Mouse (Mus musculus) small intestine, adult 2 months (tissue): ENCODE results near the gene Ugt1a9. TPM values are rescaled to one million over a fixed set of nuclear protein-coding genes. Genes with fewer than 3 reads are reported as not detected.

Experiments
- H3K27ac ChIP-seq: fragments of 200-500 bp; 2 replicates; pipeline ENCODE4 v1.5.1; 2012; ENCODE audit warnings: low read depth, low read length, control low read depth, inconsistent platforms; ENCODE audit not compliant: insufficient read depth
- H3K27me3 ChIP-seq: fragments of 200-500 bp; 2 replicates; pipeline ENCODE4 v1.6.1; 2012; ENCODE audit warnings: mild to moderate bottlenecking, moderate library complexity, low read length, inconsistent platforms; ENCODE audit not compliant: control insufficient read depth, insufficient read depth
- H3K36me3 ChIP-seq: fragments of 200-500 bp; 2 replicates; pipeline ENCODE4 v1.6.1; 2012; ENCODE audit warnings: mild to moderate bottlenecking, low read length, control low read depth, inconsistent platforms; ENCODE audit not compliant: control insufficient read depth, insufficient read depth
- H3K4me1 ChIP-seq: fragments of 200-500 bp; 2 replicates; pipeline ENCODE4 v1.6.1; 2012; ENCODE audit warnings: low read length, inconsistent platforms, mixed read lengths; ENCODE audit not compliant: control insufficient read depth, insufficient read depth, insufficient read length
- H3K4me3 ChIP-seq: fragments of 200-500 bp; 2 replicates; pipeline ENCODE4 v1.5.1; 2012; ENCODE audit warnings: low read depth, mild to moderate bottlenecking, control low read depth, inconsistent platforms, low read length, moderate library complexity
- CTCF ChIP-seq: fragments of 200-500 bp; IDR thresholded peaks from 2 replicates; pipeline ENCODE4 v1.5.1; 2012; ENCODE audit warnings: low read depth, mild to moderate bottlenecking, control low read depth, inconsistent platforms, low read length, moderate library complexity, mixed read lengths; ENCODE audit not compliant: insufficient replicate concordance, insufficient read length; ENCODE audit errors: extremely low read depth
- POLR2A ChIP-seq: fragments of 200-500 bp; IDR thresholded peaks from 2 replicates; pipeline ENCODE4 v1.6.1; 2012; ENCODE audit warnings: low read depth, mild to moderate bottlenecking, control low read depth, inconsistent platforms, low read length, moderate library complexity
- WGBS: fragments of 180-500 bp; shearing (Covaris S2); methylation state at CpG from one replicate; pipeline ENCODE4 v1.1.7; 2018; 5-methylcytosine and 5-hydroxymethylcytosine counted together
- polyA plus RNA-seq: library from polyadenylated mRNA; depleted of rRNA; stranded (reverse); fragments of >200 nt; gene quantifications from 2 replicates; pipeline ENCODE4 v1.2.3, GENCODE M21; 2012

Ugt1a9 gene
- polyA plus RNA-seq, 1 experiment: 0.37 TPM

DNA sequence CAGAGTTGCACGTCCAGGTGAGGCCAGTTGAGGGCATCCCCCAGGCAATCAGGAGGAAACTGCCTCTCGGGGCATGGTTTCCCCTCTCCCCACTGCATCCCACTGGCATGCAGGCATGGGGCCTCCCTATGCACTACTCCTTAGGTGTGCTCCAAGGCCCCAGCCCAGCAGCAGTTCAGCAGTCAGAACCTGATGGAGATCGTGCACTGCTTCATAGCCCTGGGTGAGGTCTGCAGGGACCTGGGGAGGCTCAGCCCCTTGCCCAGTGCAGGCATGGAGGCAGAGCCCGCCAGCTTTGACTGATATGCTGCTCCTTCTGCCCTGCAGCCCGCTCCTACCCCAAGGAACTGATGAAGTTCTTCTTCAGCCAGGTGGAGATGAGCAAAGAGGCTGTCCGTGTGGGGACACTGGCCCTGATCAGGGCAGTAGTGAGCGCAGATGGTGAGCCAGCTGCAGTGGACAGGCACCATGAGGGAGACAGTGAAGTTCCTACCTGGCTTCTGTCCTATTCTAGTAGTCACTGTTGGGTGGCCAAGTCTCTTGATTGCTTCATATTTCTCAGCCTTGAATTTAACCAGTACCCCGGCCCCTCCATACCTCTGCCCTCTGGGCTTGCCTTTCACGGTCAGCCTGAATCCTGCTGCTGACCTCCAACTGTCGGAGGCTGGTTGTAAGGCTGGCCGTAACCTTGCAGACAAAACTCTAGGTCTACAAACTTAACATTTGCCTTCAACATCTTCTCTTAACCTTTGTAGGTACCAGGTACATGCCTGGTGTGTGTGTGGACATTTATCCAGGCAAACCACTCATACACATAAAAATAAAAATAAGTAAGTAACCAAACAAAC lies 164.7 kb downstream of the Ugt1a9 start:
- no peak overlapping the region for H3K4me3 ChIP-seq
- H3K4me1 ChIP-seq: no peaks in the 10 kb centered on the region
- WGBS: 68% methylated on average over 11 of the region's 11 CpGs
- H3K36me3 ChIP-seq: no peaks in the 10 kb centered on the region
- no peak for TF ChIP-seq CTCF
- no peak for TF ChIP-seq POLR2A
- H3K27ac ChIP-seq: no peak overlapping the region
- H3K27me3 ChIP-seq: no peaks in the 10 kb centered on the region

DNA sequence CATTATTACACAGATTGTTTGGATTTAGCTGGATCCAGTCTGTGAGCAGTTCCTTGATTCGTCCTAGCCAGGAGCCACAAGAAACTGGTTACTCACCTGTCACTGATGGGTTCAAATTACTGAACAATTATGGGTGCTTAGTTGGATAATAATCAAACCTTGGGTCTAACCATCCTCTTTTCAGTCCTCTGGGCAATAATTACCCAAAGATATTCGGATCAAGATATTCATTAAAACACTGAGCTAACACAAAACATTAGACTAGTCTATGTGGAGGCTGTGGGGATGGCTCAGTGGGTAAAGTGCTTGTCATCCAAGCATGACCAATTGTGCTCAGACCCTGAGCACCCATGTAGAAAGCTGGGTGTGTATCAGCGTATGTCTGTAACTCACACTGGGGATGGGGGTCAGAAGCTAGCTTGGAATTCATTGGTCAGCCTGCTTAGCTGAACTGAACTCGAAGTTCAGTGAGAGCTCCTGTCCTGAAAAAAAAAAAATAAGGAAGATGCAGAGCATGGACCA lies 165.4 kb downstream of the Ugt1a9 start:
- TF ChIP-seq POLR2A (no peak), CTCF (no peak)
- H3K4me3 ChIP-seq: no peak overlapping the region
- 60% methylated on average over 4 of the region's 4 CpGs for WGBS

DNA sequence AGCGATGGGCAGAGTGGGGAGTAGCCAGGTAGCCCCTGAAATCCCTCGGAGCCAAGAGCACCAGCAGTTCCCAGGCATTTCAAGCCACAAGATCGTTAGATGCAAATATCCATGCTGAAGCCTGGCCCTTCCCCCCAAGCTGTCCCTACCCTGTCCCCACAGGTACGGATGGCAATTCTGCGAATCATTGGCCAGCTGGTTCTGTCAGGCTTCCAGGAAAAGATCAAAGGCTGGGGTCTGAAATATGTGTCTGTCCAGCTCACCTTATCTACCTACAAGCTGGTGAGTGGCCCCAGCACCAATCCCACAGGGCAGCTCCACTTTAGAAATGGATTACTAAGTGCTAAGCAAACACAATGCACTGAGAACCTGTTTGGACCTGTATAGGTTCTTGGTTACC lies 166.7 kb downstream of the Ugt1a9 start:
- WGBS: 56% methylated on average over 5 of the region's 5 CpGs

More for the DNA sequence above, 165.4 kb downstream of the Ugt1a9 start:
- Histone ChIP-seq H3K4me1 (no peaks in the 10 kb centered on the region), H3K27ac (no peak overlapping the region), H3K36me3 (no peaks in the 10 kb centered on the region), H3K27me3 (no peaks in the 10 kb centered on the region)

DNA sequence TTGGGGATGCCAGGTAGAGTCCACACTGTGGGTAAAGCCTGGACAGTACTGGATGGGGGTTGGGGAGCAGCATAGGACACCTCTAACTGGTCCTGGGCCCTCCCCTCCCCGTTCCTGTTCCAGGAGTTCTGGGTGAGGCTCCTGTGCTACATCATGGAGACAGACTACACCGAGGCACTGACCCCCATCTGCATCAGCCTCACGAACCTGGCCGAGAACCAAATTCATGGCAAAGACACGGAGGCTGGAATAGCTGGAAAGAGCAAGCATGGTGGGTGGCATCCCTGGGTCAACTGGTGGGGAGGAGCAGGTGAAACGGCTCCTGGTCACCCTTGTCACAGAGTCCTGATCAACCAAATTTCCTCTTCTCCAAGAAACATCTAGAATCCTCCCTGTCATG lies 168.2 kb downstream of the Ugt1a9 start:
- no peaks in the 10 kb centered on the region for H3K27me3 ChIP-seq
- H3K36me3 ChIP-seq: no peaks in the 10 kb centered on the region
- no peaks in the 10 kb centered on the region for H3K4me1 ChIP-seq
- WGBS: 77% methylated on average over 6 of the region's 6 CpGs
- H3K4me3 ChIP-seq: no peak overlapping the region
- TF ChIP-seq CTCF: no peak
- no peak for TF ChIP-seq POLR2A
- H3K27ac ChIP-seq: no peak overlapping the region

More for the DNA sequence above, 166.7 kb downstream of the Ugt1a9 start:
- Histone ChIP-seq H3K4me3 (no peak overlapping the region), H3K36me3 (no peaks in the 10 kb centered on the region), H3K27ac (no peak overlapping the region), H3K4me1 (no peaks in the 10 kb centered on the region), H3K27me3 (no peaks in the 10 kb centered on the region)
- TF ChIP-seq CTCF: no peak
- TF ChIP-seq POLR2A: no peak

GRCm38 (mm10) chr1:88240072-88240471 lies 169.5 kb downstream of the Ugt1a9 start:
- Histone ChIP-seq H3K4me3 (no peak overlapping the region), H3K27me3 (no peaks in the 10 kb centered on the region), H3K27ac (no peak overlapping the region), H3K4me1 (no peaks in the 10 kb centered on the region), H3K36me3 (no peaks in the 10 kb centered on the region)
- WGBS: 66% methylated on average over 5 of the region's 5 CpGs
- no peak for TF ChIP-seq POLR2A
- no peak for TF ChIP-seq CTCF

GRCm38 (mm10) chr1:88240579-88240978 lies 170.0 kb downstream of the Ugt1a9 start:
- Histone ChIP-seq H3K27me3 (no peaks in the 10 kb centered on the region), H3K4me3 (no peak overlapping the region), H3K27ac (no peak overlapping the region), H3K4me1 (no peaks in the 10 kb centered on the region), H3K36me3 (no peaks in the 10 kb centered on the region)
- TF ChIP-seq POLR2A: no peak
- TF ChIP-seq CTCF: no peak
- WGBS: 76% methylated on average over 4 of the region's 4 CpGs

GRCm38 (mm10) chr1:88243861-88244260 lies 173.3 kb downstream of the Ugt1a9 start:
- TF ChIP-seq POLR2A (no peak), CTCF (no peak)
- Histone ChIP-seq H3K4me1 (peaks cover 3% of the 10 kb centered on the region; the same call in 1 of the 2 replicates), H3K27me3 (no peaks in the 10 kb centered on the region), H3K27ac (no peak overlapping the region), H3K36me3 (no peaks in the 10 kb centered on the region), H3K4me3 (no peak overlapping the region)
- WGBS: 66% methylated on average over 5 of the region's 5 CpGs

GRCm38 (mm10) chr1:88245881-88246280 lies 175.3 kb downstream of the Ugt1a9 start:
- TF ChIP-seq POLR2A (no peak), CTCF (no peak)
- Histone ChIP-seq H3K4me1 (peaks cover 3% of the 10 kb centered on the region; the same call in 1 of the 2 replicates), H3K36me3 (no peaks in the 10 kb centered on the region), H3K27me3 (no peaks in the 10 kb centered on the region), H3K4me3 (no peak overlapping the region), H3K27ac (no peak overlapping the region)
- 71% methylated on average over 6 of the region's 6 CpGs for WGBS
